Mouse (Mus musculus): Measurements from ENCODE around the gene Larp1. TPM values are rescaled to one million over a fixed set of nuclear protein-coding genes. Genes with fewer than 3 reads are reported as not detected.
A peak's percentile ranks its signal among the peaks of the same experiment; 100 is the strongest.

Larp1 gene
- total and polyA plus RNA-seq, 3 experiments = 73.9 to 2,325 (median 201) TPM

DNA sequence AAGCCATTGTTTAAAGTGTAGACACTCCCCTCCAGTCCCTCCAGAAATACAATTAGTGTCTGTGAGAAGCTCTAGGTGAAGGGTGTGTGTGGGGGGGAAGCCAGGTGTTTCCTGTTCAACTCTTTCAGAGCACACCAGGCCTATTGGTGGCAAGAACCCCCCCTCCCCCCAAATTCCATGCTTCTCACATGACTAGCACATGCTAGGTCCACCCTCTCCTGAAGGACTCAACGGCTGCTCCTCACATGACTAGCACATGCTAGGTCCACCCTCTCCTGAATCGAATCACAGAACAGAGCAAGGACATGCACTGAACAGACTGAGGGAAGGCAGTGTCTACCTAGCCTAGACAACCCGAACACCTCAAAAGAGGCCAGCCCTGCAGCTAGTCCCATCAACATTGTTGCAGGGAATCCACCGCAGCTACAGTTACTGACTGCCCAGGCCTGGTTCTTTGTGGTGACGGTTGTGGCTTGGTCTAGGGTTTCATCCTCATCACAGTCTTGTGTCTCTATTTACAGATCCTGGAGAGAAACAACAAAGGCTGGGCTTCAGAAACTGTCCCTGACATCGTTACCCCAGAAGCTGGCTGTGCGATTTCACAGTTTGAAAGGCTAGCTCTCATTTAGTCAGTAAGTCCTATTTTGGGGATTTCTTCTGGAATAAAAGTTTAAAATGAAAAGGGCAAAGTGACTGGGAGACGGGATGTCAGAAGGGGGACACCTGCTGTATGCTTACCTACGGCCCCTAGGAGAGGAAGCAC, 93.9 kb downstream of the Larp1 start:
- Histone ChIP-seq H3K4me3 (ENCODE audit: control insufficient read depth in 1 of 2, insufficient read depth in 1 of 2, low read depth in 2 of 2, low read length in 2 of 2) (peak overlapping the region; percentile 69 to 81), H3K4me1 (ENCODE audit: control insufficient read depth in 1 of 2, insufficient read depth in 2 of 2, low read length in 2 of 2) (peaks cover 9 to 16% of the 10 kb centered on the region in 2 experiments), H3K9me3 (replicated peaks; ENCODE audit: insufficient read depth, low read length) (no peaks in the 10 kb centered on the region), H3K36me3 (ENCODE audit: control insufficient read depth in 1 of 2, insufficient read depth in 2 of 2, low read length in 2 of 2) (peaks cover 0 to 19% of the 10 kb centered on the region in 2 experiments; a peak in 2 of 4 replicates), H3K79me2 (ENCODE audit: control insufficient read depth, insufficient read depth, low read length, poor library complexity) (peaks cover 40% of the 10 kb centered on the region), H3K27ac (ENCODE audit: control insufficient read depth, low read depth, low read length) (peak overlapping the region; percentile 93), H3K27me3 (ENCODE audit: control insufficient read depth in 1 of 2, insufficient read depth in 2 of 2, low read length in 2 of 2) (no peaks in the 10 kb centered on the region), H3K9ac (ENCODE audit: control insufficient read depth, low read depth, low read length, poor library complexity, severe bottlenecking) (peak overlapping the region; percentile 92)
- peak; percentile 80 for DNase-seq (ENCODE audit: low read depth, low spot score)
- TF ChIP-seq TCF12 (IDR thresholded peaks at IDR 0.05; ENCODE audit: low read depth, low read length) = peak; percentile 71
- peak; percentile 82 for TF ChIP-seq USF1 (IDR thresholded peaks at IDR 0.05; ENCODE audit: low read depth, low read length)
- TF ChIP-seq POLR2AphosphoS5 (IDR thresholded peaks at IDR 0.05; ENCODE audit: borderline replicate concordance, low read depth, low read length) = no peak
- TF ChIP-seq MXI1 (IDR thresholded peaks at IDR 0.05; ENCODE audit: low read depth, low read length) = no peak
- TF ChIP-seq MAX (IDR thresholded peaks at IDR 0.05; ENCODE audit: low read length) = peak; percentile 87
- no peak for TF ChIP-seq RAD21 (IDR thresholded peaks at IDR 0.05; ENCODE audit: low read depth, low read length)
- no peak; a peak in 3 of 4 replicates for TF ChIP-seq POLR2A (IDR thresholded peaks at IDR 0.05; ENCODE audit: control insufficient read depth in 1 of 2, insufficient read depth in 1 of 2, low read depth in 1 of 2, low read length in 2 of 2, poor library complexity in 1 of 2)
- no peak for TF ChIP-seq GABPA (IDR thresholded peaks at IDR 0.05; ENCODE audit: low read depth, low read length)
- no peak for TF ChIP-seq NRF1 (IDR thresholded peaks at IDR 0.05; ENCODE audit: insufficient read depth, low read depth, low read length, poor library complexity, severe bottlenecking)
- TF ChIP-seq ZKSCAN1 (IDR thresholded peaks at IDR 0.05; ENCODE audit: low read depth, low read length) = peak; percentile 99
- TF ChIP-seq JUND (IDR thresholded peaks at IDR 0.05; ENCODE audit: low read depth, low read length) = no peak
- TF ChIP-seq POLR2AphosphoS2 (IDR thresholded peaks at IDR 0.05; ENCODE audit: low read length) = no peak
- TF ChIP-seq USF2 (IDR thresholded peaks at IDR 0.05; ENCODE audit: borderline replicate concordance in 1 of 2, insufficient read depth in 1 of 2, low read depth in 1 of 2, low read length in 2 of 2) = peak in 1 of 2 experiments; percentile 35; a peak in 1 of 4 replicates
- peak; percentile 6; the same call in 1 of the 2 replicates for TF ChIP-seq MEF2A (IDR thresholded peaks at IDR 0.05; ENCODE audit: extremely low read depth, insufficient replicate concordance, low read depth, low read length, poor library complexity, severe bottlenecking)
- TF ChIP-seq TBP (IDR thresholded peaks at IDR 0.05; ENCODE audit: low read depth, low read length) = no peak; the same call in 1 of the 2 replicates
- TF ChIP-seq CHD1 (IDR thresholded peaks at IDR 0.05; ENCODE audit: low read depth, low read length) = no peak
- no peak for TF ChIP-seq ZMIZ1 (IDR thresholded peaks at IDR 0.05; ENCODE audit: low read depth, low read length)
- TF ChIP-seq ZNF384 (IDR thresholded peaks at IDR 0.05; ENCODE audit: low read depth, low read length) = peak; percentile 51
- no peak for TF ChIP-seq ZC3H11A (IDR thresholded peaks at IDR 0.05; ENCODE audit: low read depth, low read length)
- TF ChIP-seq EP300 (IDR thresholded peaks at IDR 0.05; ENCODE audit: low read depth in 1 of 2, low read length in 2 of 2) = peak in 1 of 2 experiments; percentile 68; a peak in 2 of 4 replicates
- peak; percentile 59 for TF ChIP-seq SIN3A (IDR thresholded peaks at IDR 0.05; ENCODE audit: low read length)
- TF ChIP-seq RCOR1 (IDR thresholded peaks at IDR 0.05; ENCODE audit: low read depth, low read length) = peak; percentile 36
- TF ChIP-seq MAFK (IDR thresholded peaks at IDR 0.05; ENCODE audit: borderline replicate concordance, low read depth, low read length) = no peak
- no peak for TF ChIP-seq E2F4 (IDR thresholded peaks at IDR 0.05; ENCODE audit: borderline replicate concordance, low read depth, low read length)
- 0 out of 2 replicates have a peak, but pooled peaks have one; percentile 42 for TF ChIP-seq MYB (IDR thresholded peaks at IDR 0.05; ENCODE audit: low read depth, low read length)
- TF ChIP-seq TAL1 (IDR thresholded peaks at IDR 0.05; ENCODE audit: low read length) = 0 out of 2 replicates have a peak, but pooled peaks have one; percentile 27
- peak; percentile 93 for TF ChIP-seq BHLHE40 (IDR thresholded peaks at IDR 0.05; ENCODE audit: borderline replicate concordance, low read depth, low read length)
- TF ChIP-seq MYC (IDR thresholded peaks at IDR 0.05; ENCODE audit: low read depth, low read length) = peak; percentile 79
- no peak for TF ChIP-seq GATA1 (IDR thresholded peaks at IDR 0.05; ENCODE audit: low read depth, low read length)
- no peak for TF ChIP-seq HCFC1 (IDR thresholded peaks at IDR 0.05; ENCODE audit: low read depth, low read length)
- TF ChIP-seq CTCF (IDR thresholded peaks at IDR 0.05 in 2 of 3, conservative IDR thresholded peaks at IDR 0.05 in 1 of 3; ENCODE audit: control insufficient read depth in 1 of 3, insufficient read depth in 1 of 3, low read depth in 2 of 3, low read length in 3 of 3, poor library complexity in 1 of 3, severe bottlenecking in 1 of 3) = no peak
- 0 out of 2 replicates have a peak, but pooled peaks have one; percentile 53 for TF ChIP-seq UBTF (IDR thresholded peaks at IDR 0.05; ENCODE audit: borderline replicate concordance, insufficient read depth, low read depth, low read length)
- no peak for TF ChIP-seq SMC3 (IDR thresholded peaks at IDR 0.05; ENCODE audit: low read depth, low read length)
- no peak for TF ChIP-seq MAZ (IDR thresholded peaks at IDR 0.05; ENCODE audit: low read depth, low read length)
- no peak for TF ChIP-seq ELF1 (IDR thresholded peaks at IDR 0.05; ENCODE audit: low read depth, low read length)
